Mouse (Mus musculus) liver, postnatal 0 days (tissue): ENCODE results near the gene Vmn1r233.

Source experiments
- CTCF ChIP-seq: sonication (generic); IDR thresholded peaks from 2 replicates; pipeline ENCODE4 v1.5.1; 2016; ENCODE audit warnings: antibody characterized with exemption, low read depth
- EP300 ChIP-seq: IDR thresholded peaks from 2 replicates; pipeline ENCODE4 v1.6.1; 2016; ENCODE audit warnings: antibody characterized with exemption, low read depth, mild to moderate bottlenecking

- TF ChIP-seq EP300 = peak; percentile 53
- TF ChIP-seq CTCF = no peak
Observed at GRCm38 (mm10) chr17:21018410-21019080, 22.3 kb upstream of the Vmn1r233 start.
